Mouse (Mus musculus) hindbrain, embryonic 15.5 days (tissue): ENCODE measurements around the gene Cnpy2. TPM values are rescaled to one million over a fixed set of nuclear protein-coding genes. Genes with fewer than 3 reads are reported as not detected.
"Not testable (repeated sequence)": the region's sequence is repeated elsewhere in the genome, so short reads cannot be mapped to it uniquely, and the experiment has no call there.

ENCODE experiments used
- ATAC-seq: fragments of 200-750 bp; cut with Nextera tagmentation; 2 replicates; pipeline ENCODE4 v1.8.0; 2017; ENCODE audit warnings: low read depth, moderate number of reproducible peaks, moderate TSS enrichment; ENCODE audit not compliant: low FRiP score
- H3K27ac ChIP-seq: fragments of 300-500 bp; sonication (generic); replicated peaks from 2 replicates; pipeline ENCODE4 v1.5.1; 2015; ENCODE audit warnings: mild to moderate bottlenecking, inconsistent platforms
- H3K27me3 ChIP-seq: fragments of 300-500 bp; sonication (generic); 2 replicates; pipeline ENCODE4 v1.6.1; 2015; ENCODE audit warnings: control low read depth, inconsistent platforms
- H3K36me3 ChIP-seq: fragments of 300-500 bp; sonication (generic); 2 replicates; pipeline ENCODE4 v1.6.1; 2015; ENCODE audit warnings: control low read depth, inconsistent platforms
- H3K4me1 ChIP-seq: fragments of 300-500 bp; sonication (generic); replicated peaks from 2 replicates; pipeline ENCODE4 v1.6.1; 2015; ENCODE audit warnings: control low read depth, inconsistent platforms
- H3K4me2 ChIP-seq: fragments of 300-500 bp; sonication (generic); 2 replicates; pipeline ENCODE4 v1.6.1; 2015; ENCODE audit warnings: moderate library complexity, mild to moderate bottlenecking, inconsistent platforms
- H3K4me3 ChIP-seq: fragments of 300-500 bp; sonication (generic); 2 replicates; pipeline ENCODE4 v1.5.1; 2015; ENCODE audit warnings: mild to moderate bottlenecking, inconsistent platforms
- H3K9ac ChIP-seq: fragments of 300-500 bp; sonication (generic); 2 replicates; pipeline ENCODE4 v1.6.1; 2015; ENCODE audit warnings: inconsistent platforms
- H3K9me3 ChIP-seq: fragments of 300-500 bp; sonication (generic); 2 replicates; pipeline ENCODE4 v1.6.1; 2016; ENCODE audit warnings: control low read depth, inconsistent platforms
- WGBS: fragments of 180-500 bp; shearing (Covaris S2); methylation state at CpG from one replicate; pipeline ENCODE4 v1.1.7; 2015; 5-methylcytosine and 5-hydroxymethylcytosine counted together
- polyA plus RNA-seq: library from polyadenylated mRNA; unstranded; fragments of >200 nt; fragmentation: Nextera tagmentation; extraction: Ambion mirVana; gene quantifications from 2 replicates; pipeline ENCODE4 v1.2.1, GENCODE M21; 2015

Cnpy2 gene
- polyA plus RNA-seq, 1 experiment from 2014 or later: 188 TPM

- H3K27ac ChIP-seq: no peak overlapping the region
- no peaks in the 10 kb centered on the region for H3K9me3 ChIP-seq
- 95% methylated on average over 8 of the region's 8 CpGs for WGBS
- H3K36me3 ChIP-seq: peaks cover 37% of the 10 kb centered on the region
- H3K4me3 ChIP-seq: no peak overlapping the region
- peaks cover 16% of the 10 kb centered on the region for H3K4me1 ChIP-seq
- no peak for ATAC-seq
- no peaks in the 10 kb centered on the region for H3K27me3 ChIP-seq
- H3K9ac ChIP-seq: no peak overlapping the region
- H3K4me2 ChIP-seq: no peak overlapping the region
These were observed 4.6 kb downstream of the Cnpy2 start for GRCm38 (mm10) chr10:128326825-128327224.

GRCm38 (mm10) chr10:128327610-128328009 is 5.4 kb downstream of the Cnpy2 start:
- H3K9ac ChIP-seq: no peak overlapping the region
- peaks cover 15% of the 10 kb centered on the region for H3K4me1 ChIP-seq
- no peaks in the 10 kb centered on the region for H3K9me3 ChIP-seq
- peaks cover 37% of the 10 kb centered on the region for H3K36me3 ChIP-seq
- ATAC-seq: no peak
- H3K27ac ChIP-seq: no peak overlapping the region
- H3K4me3 ChIP-seq: no peak overlapping the region
- WGBS: 83% methylated on average over 10 of the region's 10 CpGs
- H3K4me2 ChIP-seq: no peak overlapping the region
- no peaks in the 10 kb centered on the region for H3K27me3 ChIP-seq

- not testable (repeated sequence) for H3K4me2 ChIP-seq
- H3K36me3 ChIP-seq: peaks cover 11% of the 10 kb centered on the region
- WGBS: 77% methylated on average over 6 of the region's 6 CpGs
These were observed 10.3 kb downstream of the Cnpy2 start for GRCm38 (mm10) chr10:128332358-128333249.

GRCm38 (mm10) chr10:128335582-128335981 is 13.3 kb downstream of the Cnpy2 start:
- H3K36me3 ChIP-seq: no peaks in the 10 kb centered on the region
- H3K27ac ChIP-seq: no peak overlapping the region
- ATAC-seq: no peak
- 3% methylated on average over 4 of the region's 4 CpGs for WGBS
- H3K9me3 ChIP-seq: no peaks in the 10 kb centered on the region
- peaks cover 31% of the 10 kb centered on the region for H3K4me1 ChIP-seq
- no peak overlapping the region for H3K9ac ChIP-seq
- no peak overlapping the region for H3K4me3 ChIP-seq
- no peak overlapping the region for H3K4me2 ChIP-seq
- no peaks in the 10 kb centered on the region for H3K27me3 ChIP-seq

More at GRCm38 (mm10) chr10:128332358-128333249, 10.3 kb downstream of the Cnpy2 start:
- H3K27me3 ChIP-seq, H3K27ac ChIP-seq, H3K9me3 ChIP-seq, H3K4me1 ChIP-seq, ATAC-seq, H3K4me3 ChIP-seq, H3K9ac ChIP-seq: not testable (repeated sequence)

- no peak overlapping the region for H3K9ac ChIP-seq
- no peak overlapping the region for H3K4me2 ChIP-seq
- 97% methylated on average over 3 of the region's 3 CpGs for WGBS
- no peak overlapping the region for H3K4me3 ChIP-seq
- H3K36me3 ChIP-seq: no peaks in the 10 kb centered on the region
- peaks cover 31% of the 10 kb centered on the region for H3K4me1 ChIP-seq
- ATAC-seq: no peak
- H3K27ac ChIP-seq: no peak overlapping the region
- H3K9me3 ChIP-seq: no peaks in the 10 kb centered on the region
- no peaks in the 10 kb centered on the region for H3K27me3 ChIP-seq
These were observed 13.9 kb downstream of the Cnpy2 start for GRCm38 (mm10) chr10:128336195-128336594.

GRCm38 (mm10) chr10:128336597-128336996 is 14.3 kb downstream of the Cnpy2 start:
- H3K36me3 ChIP-seq: no peaks in the 10 kb centered on the region
- WGBS: 86% methylated on average over 3 of the region's 3 CpGs
- ATAC-seq: no peak
- no peaks in the 10 kb centered on the region for H3K9me3 ChIP-seq
- H3K27me3 ChIP-seq: no peaks in the 10 kb centered on the region
- H3K27ac ChIP-seq: peak overlapping the region; percentile 98; the same call in 1 of the 2 replicates
- H3K9ac ChIP-seq: no peak overlapping the region
- peaks cover 31% of the 10 kb centered on the region for H3K4me1 ChIP-seq
- H3K4me3 ChIP-seq: peak overlapping the region; percentile 100
- peak overlapping the region; percentile 93 for H3K4me2 ChIP-seq

GRCm38 (mm10) chr10:128337306-128338181 is 15.3 kb downstream of the Cnpy2 start, which contains the start of gene Cs:
TSS of gene Cs (plus strand) at chr10:128337734.
- H3K27me3 ChIP-seq: no peaks in the 10 kb centered on the region
- H3K27ac ChIP-seq: peak within 1 kb of the TSS; percentile 98
- peak within 1 kb of the TSS; percentile 93 for H3K4me2 ChIP-seq
- H3K4me1 ChIP-seq: peaks cover 31% of the 10 kb centered on the region
- H3K9me3 ChIP-seq: no peaks in the 10 kb centered on the region
- WGBS: 1% methylated on average over 61 of the region's 61 CpGs
- ATAC-seq: peak; percentile 99
- peak within 1 kb of the TSS; percentile 100 for H3K4me3 ChIP-seq
- no peaks in the 10 kb centered on the region for H3K36me3 ChIP-seq
- H3K9ac ChIP-seq: peak within 1 kb of the TSS; percentile 99

GRCm38 (mm10) chr10:128338415-128338814 is 16.2 kb downstream of the Cnpy2 start:
- no peaks in the 10 kb centered on the region for H3K27me3 ChIP-seq
- no peaks in the 10 kb centered on the region for H3K36me3 ChIP-seq
- H3K4me3 ChIP-seq: peak overlapping the region; percentile 100
- 30% methylated on average over 5 of the region's 5 CpGs for WGBS
- ATAC-seq: no peak
- no peaks in the 10 kb centered on the region for H3K9me3 ChIP-seq
- peaks cover 33% of the 10 kb centered on the region for H3K4me1 ChIP-seq
- H3K9ac ChIP-seq: peak overlapping the region; percentile 99
- peak overlapping the region; percentile 93 for H3K4me2 ChIP-seq
- H3K27ac ChIP-seq: peak overlapping the region; percentile 98

GRCm38 (mm10) chr10:128338948-128339347 is 16.7 kb downstream of the Cnpy2 start:
- peak overlapping the region; percentile 100 for H3K4me3 ChIP-seq
- no peaks in the 10 kb centered on the region for H3K36me3 ChIP-seq
- no peak for ATAC-seq
- H3K4me2 ChIP-seq: peak overlapping the region; percentile 93
- peak overlapping the region; percentile 99 for H3K9ac ChIP-seq
- peaks cover 35% of the 10 kb centered on the region for H3K4me1 ChIP-seq
- H3K27me3 ChIP-seq: no peaks in the 10 kb centered on the region
- no peak overlapping the region for H3K27ac ChIP-seq
- WGBS: 60% methylated on average over 2 of the region's 2 CpGs
- no peaks in the 10 kb centered on the region for H3K9me3 ChIP-seq

- H3K4me3 ChIP-seq: no peak overlapping the region
- H3K9me3 ChIP-seq: no peaks in the 10 kb centered on the region
- no peak overlapping the region for H3K9ac ChIP-seq
- no peak overlapping the region for H3K27ac ChIP-seq
- no peak for ATAC-seq
- H3K4me2 ChIP-seq: no peak overlapping the region
- H3K27me3 ChIP-seq: no peaks in the 10 kb centered on the region
- 85% methylated on average over 2 of the region's 2 CpGs for WGBS
- no peaks in the 10 kb centered on the region for H3K36me3 ChIP-seq
- H3K4me1 ChIP-seq: peaks cover 43% of the 10 kb centered on the region
These were observed 18.0 kb downstream of the Cnpy2 start for GRCm38 (mm10) chr10:128340257-128340656.

GRCm38 (mm10) chr10:128343436-128343835 is 21.2 kb downstream of the Cnpy2 start:
- H3K27me3 ChIP-seq: no peaks in the 10 kb centered on the region
- H3K9ac ChIP-seq: no peak overlapping the region
- peak overlapping the region; percentile 10; the same call in 1 of the 2 replicates for H3K27ac ChIP-seq
- no peaks in the 10 kb centered on the region for H3K36me3 ChIP-seq
- WGBS: 88% methylated on average over 1 of the region's 1 CpGs
- peaks cover 32% of the 10 kb centered on the region for H3K4me1 ChIP-seq
- ATAC-seq: no peak
- H3K9me3 ChIP-seq: no peaks in the 10 kb centered on the region
- no peak overlapping the region for H3K4me3 ChIP-seq
- no peak overlapping the region for H3K4me2 ChIP-seq
